Mouse (Mus musculus) gastrocnemius, postnatal 4 days (tissue): ENCODE data around the gene Arhgap21. TPM values are rescaled to one million over a fixed set of nuclear protein-coding genes. Genes with fewer than 3 reads are reported as not detected.

ENCODE experiments used
- DNase-seq, 2 experiments: peaks; one replicate each; pipeline ENCODE4 v3.0.0; 2021 to 2022; ENCODE audit warnings: low spot score in 2 of 2, mixed read lengths in 2 of 2
- total RNA-seq, 2 experiments: library from RNA; stranded (reverse); gene quantifications; 2 replicates each; pipeline ENCODE4 v1.2.3; 2021

The Arhgap21 gene
- total RNA-seq, 2 experiments from 2014 or later = 87.5 to 91.7 TPM

DNA sequence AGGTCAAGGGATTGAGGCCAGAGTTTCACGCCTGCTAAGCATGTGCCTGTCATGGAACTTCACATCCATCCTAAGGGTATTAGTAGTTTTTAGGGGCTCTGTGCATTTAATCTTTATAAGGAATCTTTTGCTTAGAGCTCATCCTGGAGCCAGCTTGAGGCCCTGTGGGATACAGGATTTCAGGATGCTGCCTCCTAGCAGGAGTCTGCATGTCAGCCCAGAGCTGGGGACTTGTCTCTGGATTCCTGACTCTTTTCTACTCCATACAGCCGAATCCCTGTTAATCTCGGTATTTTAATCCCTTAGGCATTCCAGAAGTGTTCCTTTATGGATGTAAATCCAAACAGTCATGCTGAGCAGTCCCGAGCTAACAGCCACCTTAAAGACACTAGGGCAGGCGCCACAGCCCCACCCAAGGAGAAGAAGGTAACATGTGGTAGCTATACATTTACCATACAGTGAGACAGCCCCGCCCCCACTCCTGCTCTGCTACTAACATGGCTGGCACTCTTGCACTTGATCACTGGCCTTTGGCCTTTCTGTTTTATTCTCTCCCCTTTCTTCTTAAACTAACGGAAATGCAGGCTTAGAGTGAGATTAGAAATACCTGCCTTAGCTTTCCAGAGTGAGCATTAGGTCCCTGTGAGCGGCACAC, 167.3 kb downstream of the Arhgap21 start:
- no peak for DNase-seq

Other genes starting within 250 kb of the Arhgap21 start
- 1 to 10 TPM; 6.5 to 7.9 TPM for gene Enkur, start 236.5 kb upstream of the Arhgap21 start, total RNA-seq
- gene Thnsl1, start 236.8 kb upstream of the Arhgap21 start, total RNA-seq = 1 to 10 TPM; 4.5 to 5.7 TPM